Mouse (Mus musculus) heart, postnatal 4 days (tissue): ENCODE results near the gene Gnl1. TPM values are rescaled to one million over a fixed set of nuclear protein-coding genes. Genes with fewer than 3 reads are reported as not detected.
"Not testable (repeated sequence)": the region's sequence is repeated elsewhere in the genome, so short reads cannot be mapped to it uniquely, and the experiment has no call there.

Experiments
- DNase-seq: peaks from one replicate; pipeline ENCODE4 v3.0.0; 2021
- total RNA-seq, 2 experiments: library from RNA; stranded (reverse); gene quantifications; 2 replicates each; pipeline ENCODE4 v1.2.3; 2021

Gene Gnl1
- total RNA-seq = 10 to 100 TPM; 38.4 to 38.6 TPM

- DNase-seq = peak; percentile 89
Observed at GRCm38 (mm10) chr17:35979401-35980362, at the start of gene Gnl1, which contains the start of gene Prr3. TSS of gene Gnl1 (plus strand) at chr17:35979851. TSS of gene Prr3 (minus strand) at chr17:35980236.

GRCm38 (mm10) chr17:35930627-35931026 lies 49.0 kb upstream of the Gnl1 start:
- no peak for DNase-seq

GRCm38 (mm10) chr17:35932608-35933007 lies 47.0 kb upstream of the Gnl1 start:
- no peak for DNase-seq

- not testable (repeated sequence) for DNase-seq
Observed at GRCm38 (mm10) chr17:35935763-35936162, 43.9 kb upstream of the Gnl1 start.

GRCm38 (mm10) chr17:35937700-35938348 lies 41.8 kb upstream of the Gnl1 start:
- peak; percentile 44 for DNase-seq

GRCm38 (mm10) chr17:35939108-35939507 lies 40.5 kb upstream of the Gnl1 start:
- no peak for DNase-seq

GRCm38 (mm10) chr17:35939941-35940340 lies 39.7 kb upstream of the Gnl1 start:
- DNase-seq = no peak

- DNase-seq = not testable (repeated sequence)
Observed at GRCm38 (mm10) chr17:35950946-35951345, 28.7 kb upstream of the Gnl1 start.

- DNase-seq = not testable (repeated sequence)
Observed at GRCm38 (mm10) chr17:35952559-35952958, 27.1 kb upstream of the Gnl1 start.

- no peak for DNase-seq
Observed at GRCm38 (mm10) chr17:35954665-35955064, 25.0 kb upstream of the Gnl1 start.

GRCm38 (mm10) chr17:35958533-35959223 lies 21.0 kb upstream of the Gnl1 start:
- DNase-seq = no peak

GRCm38 (mm10) chr17:35963279-35963678 lies 16.4 kb upstream of the Gnl1 start:
- DNase-seq = no peak

GRCm38 (mm10) chr17:35967621-35968020 lies 12.0 kb upstream of the Gnl1 start:
- no peak for DNase-seq

- DNase-seq = peak; percentile 100
Observed at GRCm38 (mm10) chr17:35969418-35970389, 9.9 kb upstream of the Gnl1 start, which contains the start of gene Abcf1. TSS of gene Abcf1 (minus strand) at chr17:35969761.

GRCm38 (mm10) chr17:35972131-35972530 lies 7.5 kb upstream of the Gnl1 start:
- no peak for DNase-seq

GRCm38 (mm10) chr17:35978811-35979400 lies 745 bp upstream of the Gnl1 start:
- DNase-seq = peak; percentile 81

- DNase-seq = peak; percentile 70
Observed at GRCm38 (mm10) chr17:35980363-35980754, 708 bp downstream of the Gnl1 start.

GRCm38 (mm10) chr17:35981776-35982175 lies 2.1 kb downstream of the Gnl1 start:
- DNase-seq = no peak

- peak; percentile 33 for DNase-seq
Observed at GRCm38 (mm10) chr17:35991781-35992180, 12.1 kb downstream of the Gnl1 start.

- DNase-seq = peak; percentile 87
Observed at GRCm38 (mm10) chr17:35993675-35994074, 14.0 kb downstream of the Gnl1 start.
